Mouse (Mus musculus) lung, postnatal 14 days (tissue): ENCODE data around the gene Hes7.
A peak's percentile ranks its signal among the peaks of the same experiment; 100 is the strongest.

Source experiments
- DNase-seq: peaks from one replicate; pipeline ENCODE4 v3.0.0; 2021

Hes7 gene

GRCm38 (mm10) chr11:69119446-69120155 lies 603 bp upstream of the Hes7 start:
- no peak for DNase-seq

GRCm38 (mm10) chr11:69121001-69121740 lies 967 bp downstream of the Hes7 start:
- DNase-seq, result no peak

GRCm38 (mm10) chr11:69121741-69122335 lies 1.6 kb downstream of the Hes7 start:
- no peak for DNase-seq

- peak; percentile 92 for DNase-seq
Measured at GRCm38 (mm10) chr11:69122336-69122951, 2.2 kb downstream of the Hes7 start, which contains the start of gene 9130213A22Rik. Gene 9130213A22Rik (minus strand): TSS chr11:69122589.

GRCm38 (mm10) chr11:69123056-69123692 lies 3.0 kb downstream of the Hes7 start:
- DNase-seq, result peak; percentile 92

- peak; percentile 92 for DNase-seq
Measured at GRCm38 (mm10) chr11:69123693-69124497, 3.7 kb downstream of the Hes7 start.

- peak; percentile 76 for DNase-seq
Measured at GRCm38 (mm10) chr11:69124498-69124847, 4.3 kb downstream of the Hes7 start.

GRCm38 (mm10) chr11:69125041-69125851 lies 5.0 kb downstream of the Hes7 start:
- peak; percentile 85 for DNase-seq

GRCm38 (mm10) chr11:69125852-69125918 lies 5.5 kb downstream of the Hes7 start, which contains the start of gene Aloxe3:
Gene Aloxe3 (plus strand): TSS chr11:69125896.
- DNase-seq, result no peak

GRCm38 (mm10) chr11:69125919-69126705 lies 5.9 kb downstream of the Hes7 start:
- no peak for DNase-seq

GRCm38 (mm10) chr11:69126706-69127095 lies 6.5 kb downstream of the Hes7 start:
- DNase-seq, result no peak

- DNase-seq, result no peak
Measured at GRCm38 (mm10) chr11:69128426-69129122, 8.4 kb downstream of the Hes7 start.

- DNase-seq, result no peak
Measured at GRCm38 (mm10) chr11:69133566-69133922, 13.3 kb downstream of the Hes7 start.

GRCm38 (mm10) chr11:69133923-69134621 lies 13.9 kb downstream of the Hes7 start:
- peak; percentile 65 for DNase-seq

GRCm38 (mm10) chr11:69134622-69134968 lies 14.4 kb downstream of the Hes7 start:
- no peak for DNase-seq

GRCm38 (mm10) chr11:69135361-69135760 lies 15.2 kb downstream of the Hes7 start:
- DNase-seq, result no peak

GRCm38 (mm10) chr11:69147546-69147945 lies 27.3 kb downstream of the Hes7 start:
- no peak for DNase-seq

- DNase-seq, result no peak
Measured at GRCm38 (mm10) chr11:69148451-69148960, 28.3 kb downstream of the Hes7 start.

- DNase-seq, result no peak
Measured at GRCm38 (mm10) chr11:69149728-69150127, 29.5 kb downstream of the Hes7 start.

- DNase-seq, result peak; percentile 81
Measured at GRCm38 (mm10) chr11:69150444-69150843, 30.2 kb downstream of the Hes7 start.
